Mouse (Mus musculus) erythroblast, embryonic 14.5 days (primary cell): ENCODE data around the gene Rnf31.

ENCODE experiments used
- GATA1 ChIP-seq: IDR thresholded peaks from 2 replicates; pipeline ENCODE4 v1.6.1; 2012; ENCODE audit warnings: low read length, inconsistent platforms, mixed read lengths
- TAL1 ChIP-seq: IDR thresholded peaks from 3 replicates; pipeline ENCODE4 v1.6.1; 2012; ENCODE audit warnings: low read length, inconsistent platforms, mixed read lengths

DNA sequence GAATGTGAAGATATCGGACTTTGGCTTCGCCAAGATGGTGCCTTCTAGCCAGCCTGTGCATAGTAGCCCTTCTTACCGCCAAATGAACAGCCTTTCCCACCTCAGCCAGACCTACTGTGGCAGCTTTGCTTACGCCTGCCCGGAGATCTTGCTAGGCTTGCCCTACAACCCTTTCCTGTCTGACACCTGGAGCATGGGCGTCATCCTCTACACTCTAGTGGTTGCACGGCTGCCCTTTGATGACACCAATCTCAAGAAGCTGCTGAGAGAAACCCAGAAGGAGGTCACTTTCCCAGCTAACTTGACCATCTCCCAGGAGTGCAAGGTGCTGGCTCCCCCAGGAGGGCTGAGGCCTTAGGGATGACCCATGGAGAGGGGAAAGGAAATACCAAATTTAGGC lies 60.0 kb downstream of the Rnf31 start:
- TF ChIP-seq GATA1 = no peak
- no peak for TF ChIP-seq TAL1
